Mouse (Mus musculus) left cerebral cortex, adult 11 months (tissue): ENCODE data around the gene Foxo1.

Experiments used
- DNase-seq: peaks from one replicate; pipeline ENCODE4 v3.0.0; 2022; ENCODE audit warnings: low spot score

Gene Foxo1

GRCm38 (mm10) chr3:52267652-52268486 is at the start of gene Foxo1:
Foxo1 (plus strand) TSS chr3:52268336.
- DNase-seq = peak; percentile 56

GRCm38 (mm10) chr3:52218864-52219263 is 49.3 kb upstream of the Foxo1 start:
- DNase-seq = no peak

- no peak for DNase-seq
These were observed 47.1 kb upstream of the Foxo1 start for GRCm38 (mm10) chr3:52221082-52221481.

- no peak for DNase-seq
These were observed 46.2 kb upstream of the Foxo1 start for GRCm38 (mm10) chr3:52221931-52222330.

- no peak for DNase-seq
These were observed 31.6 kb upstream of the Foxo1 start for GRCm38 (mm10) chr3:52236488-52236887.

- no peak for DNase-seq
These were observed 31.0 kb upstream of the Foxo1 start for GRCm38 (mm10) chr3:52237136-52237535.

- no peak for DNase-seq
These were observed 27.1 kb upstream of the Foxo1 start for GRCm38 (mm10) chr3:52241062-52241461.

GRCm38 (mm10) chr3:52242457-52243105 is 25.6 kb upstream of the Foxo1 start:
- DNase-seq = peak; percentile 78

GRCm38 (mm10) chr3:52243271-52244021 is 24.7 kb upstream of the Foxo1 start:
- DNase-seq = no peak

- DNase-seq = no peak
These were observed 21.9 kb upstream of the Foxo1 start for GRCm38 (mm10) chr3:52245996-52246830.

GRCm38 (mm10) chr3:52251184-52251583 is 17.0 kb upstream of the Foxo1 start:
- no peak for DNase-seq

- DNase-seq = no peak
These were observed 14.3 kb upstream of the Foxo1 start for GRCm38 (mm10) chr3:52253656-52254461.

- DNase-seq = no peak
These were observed 13.6 kb upstream of the Foxo1 start for GRCm38 (mm10) chr3:52254496-52254895.

GRCm38 (mm10) chr3:52257782-52258441 is 10.2 kb upstream of the Foxo1 start:
- no peak for DNase-seq

GRCm38 (mm10) chr3:52258532-52258931 is 9.6 kb upstream of the Foxo1 start:
- no peak for DNase-seq

GRCm38 (mm10) chr3:52262431-52263161 is 5.5 kb upstream of the Foxo1 start:
- DNase-seq = no peak

GRCm38 (mm10) chr3:52264354-52264753 is 3.8 kb upstream of the Foxo1 start:
- DNase-seq = no peak

GRCm38 (mm10) chr3:52266606-52267160 is 1.5 kb upstream of the Foxo1 start:
- DNase-seq = no peak

- DNase-seq = no peak
These were observed 864 bp upstream of the Foxo1 start for GRCm38 (mm10) chr3:52267293-52267651.

- DNase-seq = no peak
These were observed 276 bp downstream of the Foxo1 start for GRCm38 (mm10) chr3:52268487-52268736.
